Mouse (Mus musculus) kidney, postnatal 36 days (tissue): Measurements from ENCODE around the gene Mypn.

Experiments used
- DNase-seq, 2 experiments: peaks; one replicate each; pipeline ENCODE4 v3.0.0; 2021 to 2022; ENCODE audit warnings: mixed read lengths in 2 of 2

Gene Mypn

DNA sequence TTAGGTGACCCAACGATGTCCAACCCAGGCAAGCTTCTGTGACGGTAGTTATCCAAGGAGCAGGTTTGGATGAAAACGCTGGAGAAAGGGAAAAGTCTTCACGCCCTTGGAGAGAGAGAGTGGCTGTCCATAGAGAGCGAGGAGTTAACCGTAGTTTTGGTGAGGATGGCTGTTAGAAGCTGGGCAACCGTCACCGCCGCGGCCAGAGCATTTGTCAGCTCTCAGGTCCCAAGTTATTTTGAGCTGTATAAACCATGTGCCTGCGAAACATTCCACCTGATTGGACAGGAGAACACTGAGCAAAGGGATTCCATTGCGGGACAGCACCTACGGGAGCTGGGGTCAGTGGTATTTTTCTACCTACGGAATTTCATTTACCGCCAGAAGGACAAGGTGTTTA, at the start of gene Mypn:
TSS of gene Mypn (minus strand) at position 225 of the 400 bp plus-strand sequence.
- no peak for DNase-seq

- DNase-seq, result no peak
Observed at GRCm38 (mm10) chr10:63248421-63248820, 44.7 kb upstream of the Mypn start.

DNA sequence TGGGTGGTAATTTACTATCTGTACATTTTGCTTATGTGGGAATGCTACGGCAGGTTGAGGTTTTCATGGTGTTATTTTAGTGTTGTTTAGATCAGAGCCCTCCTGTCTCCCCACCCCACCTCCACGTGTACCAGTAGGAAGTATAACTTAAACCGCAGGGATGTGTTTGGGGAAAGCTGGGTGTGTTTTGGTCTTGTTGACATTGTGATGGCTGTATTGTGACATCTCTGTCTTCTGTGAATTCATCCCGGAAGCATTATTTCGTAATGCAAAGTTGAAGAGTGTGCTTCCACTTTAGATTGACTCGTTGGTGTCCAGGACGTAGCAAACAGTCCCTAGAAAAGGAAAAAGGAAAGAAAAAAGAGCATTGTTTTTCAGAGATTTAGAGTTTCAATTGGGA, 43.7 kb upstream of the Mypn start:
- no peak for DNase-seq

DNA sequence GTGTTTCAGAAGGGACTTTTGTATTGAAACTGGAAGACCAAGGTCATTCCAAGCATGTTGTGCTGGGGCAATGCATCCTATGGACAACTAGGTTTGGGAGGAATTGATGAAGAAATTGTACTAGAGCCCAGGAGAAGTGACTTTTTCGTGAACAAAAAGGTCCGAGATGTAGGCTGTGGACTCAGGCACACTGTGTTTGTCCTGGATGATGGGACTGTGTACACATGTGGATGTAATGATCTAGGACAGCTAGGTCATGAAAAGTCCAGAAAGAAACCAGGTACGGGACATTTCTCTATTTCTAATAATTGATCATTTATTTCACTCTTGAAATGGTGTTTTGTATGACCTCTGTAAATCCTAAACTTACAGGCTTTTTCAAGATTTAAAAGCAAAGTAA, 42.1 kb upstream of the Mypn start:
- DNase-seq, result no peak

GRCm38 (mm10) chr10:63244746-63245145, 41.0 kb upstream of the Mypn start:
- peak; percentile 30 to 41 for DNase-seq

DNA sequence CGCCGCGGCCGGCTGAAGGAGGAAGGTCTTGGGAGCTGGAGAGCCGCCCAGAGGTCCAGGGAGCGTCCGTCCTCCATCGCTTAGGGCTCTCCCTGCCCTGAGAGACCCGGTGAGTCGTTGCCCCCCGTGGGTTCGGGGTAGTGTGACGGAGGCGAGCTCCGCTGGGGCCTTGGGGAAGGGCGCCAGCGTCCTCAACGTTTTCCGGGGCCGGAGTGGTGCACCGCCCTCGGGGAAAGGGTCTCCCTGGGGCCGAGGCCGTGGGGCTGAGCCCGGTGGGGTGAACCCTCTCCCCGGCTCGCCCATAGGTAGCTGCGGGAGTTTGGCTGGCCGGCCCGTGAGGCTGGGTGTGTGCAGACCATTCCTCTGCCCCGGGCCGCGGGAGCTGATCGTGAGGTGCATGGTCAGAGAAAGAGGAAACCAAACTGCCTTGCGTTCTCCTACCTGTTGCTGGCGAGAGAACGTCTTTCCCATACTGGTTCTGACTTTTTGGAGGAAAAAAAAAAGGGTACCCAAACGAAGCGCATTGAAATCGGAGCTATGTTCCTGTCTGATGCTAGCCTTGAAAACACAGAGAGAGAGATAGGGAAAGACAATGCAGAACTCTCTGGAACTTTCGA, 40.4 kb upstream of the Mypn start:
- DNase-seq, result peak; percentile 34 to 61

DNA sequence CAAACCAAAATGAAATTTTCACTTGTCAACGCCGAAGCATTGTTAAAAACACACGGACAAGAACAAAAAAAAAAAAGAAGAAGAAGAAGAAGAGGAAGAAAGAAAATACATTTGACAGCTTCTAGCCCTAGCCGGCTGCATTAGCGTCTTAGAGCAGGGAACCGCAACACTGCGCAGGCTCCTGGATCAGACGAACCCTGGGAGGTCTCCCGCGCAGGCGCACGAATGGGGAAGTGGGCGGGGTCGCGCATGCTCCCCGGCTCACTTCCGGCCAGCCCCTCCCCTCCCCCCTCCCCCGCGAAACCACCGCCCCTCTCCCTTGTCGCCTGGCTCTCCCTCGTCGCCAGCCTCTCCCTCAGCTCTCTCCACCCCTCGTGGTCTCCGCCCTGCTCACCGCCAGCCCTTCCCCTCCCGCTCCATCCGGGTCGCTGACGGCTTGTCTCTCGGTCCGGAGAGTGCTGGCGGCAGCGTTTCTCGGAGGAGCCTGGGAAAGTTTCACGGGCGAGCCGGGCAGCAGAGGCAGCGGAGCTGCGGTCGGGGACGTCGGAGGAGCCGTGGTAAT, 39.8 kb upstream of the Mypn start, which contains the start of gene Herc4:
TSS of gene Herc4 (plus strand) at position 318 of the 562 bp plus-strand sequence.
- DNase-seq, result peak; percentile 96 to 97

DNA sequence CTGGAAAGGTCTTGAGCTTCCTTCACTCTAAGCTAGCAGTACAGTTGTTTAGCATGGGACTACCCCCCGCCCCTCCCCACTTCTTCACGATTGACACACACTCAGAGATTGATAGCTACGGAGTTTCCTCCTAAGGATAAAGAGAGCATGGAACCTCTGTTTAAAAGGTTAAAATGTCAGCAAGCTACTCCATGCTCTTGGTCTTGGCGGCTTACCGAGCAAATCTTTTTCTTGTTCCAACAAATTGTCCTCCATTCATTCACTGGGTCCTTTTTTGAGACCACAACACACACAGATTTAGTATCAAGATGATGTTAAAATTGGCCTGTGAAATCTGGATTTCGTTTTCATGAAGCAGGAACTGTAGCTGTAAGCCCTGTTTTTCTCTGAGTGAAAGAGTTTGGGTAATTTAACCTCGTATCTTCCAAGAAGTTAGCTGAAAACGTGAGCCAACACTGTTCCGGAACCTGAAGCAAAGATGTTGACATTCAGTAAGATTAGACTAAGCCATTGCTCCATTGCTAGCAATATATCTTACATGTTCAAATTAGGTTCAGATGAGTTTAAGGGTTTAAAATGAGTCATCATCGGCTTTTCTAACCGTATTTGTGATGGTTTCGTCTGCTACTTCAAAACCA, 39.2 kb upstream of the Mypn start:
- no peak for DNase-seq

DNA sequence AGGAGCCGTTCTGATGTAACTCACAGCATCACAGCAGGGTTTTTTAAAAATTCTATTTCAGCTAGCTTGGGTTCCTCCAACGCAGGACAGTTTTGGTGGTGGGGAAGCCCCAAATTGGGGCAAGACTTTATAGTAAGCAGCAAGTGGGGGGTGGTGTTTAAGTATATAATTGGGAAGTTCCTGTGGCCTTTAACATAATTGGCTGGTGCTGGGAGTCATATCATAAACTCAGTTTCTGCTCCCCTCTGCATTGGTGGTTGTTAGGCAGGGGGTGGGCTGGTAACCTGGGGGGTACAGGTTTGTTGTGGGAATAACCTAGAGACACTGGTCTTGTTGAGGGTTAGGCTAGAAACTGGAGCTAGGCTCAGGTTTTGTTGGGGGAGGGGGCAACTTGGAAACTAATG, 37.1 kb upstream of the Mypn start:
- no peak for DNase-seq

DNA sequence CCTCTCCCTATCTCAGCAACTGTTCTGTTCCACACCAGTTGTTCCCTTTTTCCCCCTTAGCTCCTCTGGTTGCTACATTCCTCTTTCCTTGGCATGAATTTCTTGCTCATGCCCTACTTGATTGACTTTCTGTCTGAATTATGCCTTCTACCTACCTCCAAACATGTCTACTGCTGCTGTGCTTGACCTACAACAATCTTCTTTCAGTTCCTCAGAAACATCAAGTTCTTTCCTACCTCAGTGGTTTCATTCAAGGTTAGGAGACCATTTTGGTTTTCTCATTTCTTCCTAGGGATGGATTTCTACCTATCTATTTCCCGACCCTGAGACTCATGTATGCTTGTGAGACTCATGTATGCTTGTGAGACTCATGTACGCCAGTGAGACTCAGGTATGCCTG, 36.1 kb upstream of the Mypn start:
- no peak for DNase-seq

DNA sequence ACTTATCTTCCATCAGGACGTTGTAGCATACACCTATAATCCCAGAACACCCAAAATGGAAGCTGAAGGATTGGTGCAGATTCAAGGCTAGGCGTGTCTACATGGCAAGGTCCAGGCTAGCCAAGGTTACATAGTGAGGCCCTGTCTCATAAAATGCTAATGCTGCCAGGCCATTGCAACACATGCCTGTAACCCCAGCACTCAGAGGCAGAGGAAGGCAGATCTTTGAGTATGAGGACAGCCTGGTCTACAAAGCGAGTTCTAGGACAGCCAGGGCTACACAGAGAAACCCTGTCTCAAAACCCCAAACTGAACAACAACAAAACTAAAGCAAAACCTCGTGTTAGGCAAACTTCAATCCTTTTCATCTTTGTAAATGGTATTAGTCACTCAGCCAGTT, 34.3 kb upstream of the Mypn start:
- no peak for DNase-seq

DNA sequence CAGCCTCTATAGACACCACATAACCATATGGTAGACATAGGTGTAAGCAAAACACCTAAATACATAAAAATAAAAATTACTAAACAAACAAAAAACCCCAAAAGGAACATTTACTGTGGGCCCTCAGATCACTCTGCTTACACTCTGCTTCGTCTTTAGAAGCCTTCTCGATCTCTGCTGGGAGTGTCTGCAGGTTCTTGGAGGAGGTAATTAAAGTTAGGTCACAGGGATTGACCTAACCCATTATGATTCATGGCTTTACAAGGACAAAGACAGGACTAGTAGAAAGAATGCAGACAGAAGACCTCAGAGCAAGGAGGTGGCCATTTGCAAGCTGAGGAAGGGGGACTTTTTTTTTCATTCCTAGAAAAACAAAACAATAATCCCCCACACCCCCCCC, 33.5 kb upstream of the Mypn start:
- no peak for DNase-seq

DNA sequence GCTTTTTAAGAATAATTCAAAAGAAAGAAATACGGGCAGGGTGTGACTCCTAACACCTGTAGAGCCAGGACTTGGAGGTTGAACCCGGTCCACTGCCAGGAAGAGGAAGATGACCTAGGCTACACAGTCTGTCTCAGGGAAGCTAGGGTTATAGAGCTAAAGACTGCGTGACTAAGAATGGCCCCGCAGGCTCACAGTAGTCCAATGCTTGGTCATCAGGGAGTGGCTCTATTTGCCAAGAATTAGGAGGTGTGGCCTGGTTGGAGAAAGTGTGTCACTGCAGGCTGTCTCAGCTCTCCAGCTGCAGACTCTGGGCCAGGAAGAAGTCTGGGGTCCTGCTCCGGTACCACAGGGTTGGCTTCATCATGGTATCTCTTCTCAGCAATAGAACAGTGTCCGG, 32.9 kb upstream of the Mypn start:
- DNase-seq, result no peak

DNA sequence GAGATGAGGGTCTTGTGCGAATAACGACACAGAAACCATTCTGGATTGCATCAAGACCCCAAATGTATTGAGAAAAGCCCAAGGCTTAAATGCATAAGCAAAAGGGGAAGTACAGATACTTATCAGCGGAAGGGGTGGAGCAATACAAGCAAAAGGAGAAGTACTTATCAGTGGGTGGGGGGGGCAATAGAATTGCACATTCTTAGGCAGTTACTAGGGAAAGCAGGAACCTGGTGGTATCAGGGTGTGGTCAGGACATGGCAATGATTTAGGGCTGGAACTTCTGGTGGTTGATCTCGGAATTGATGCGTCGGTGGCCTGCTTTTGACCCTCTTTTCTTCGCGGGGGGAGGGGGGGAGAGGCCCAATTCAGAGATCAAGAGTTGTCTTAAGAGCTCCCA, 32.1 kb upstream of the Mypn start:
- no peak for DNase-seq

DNA sequence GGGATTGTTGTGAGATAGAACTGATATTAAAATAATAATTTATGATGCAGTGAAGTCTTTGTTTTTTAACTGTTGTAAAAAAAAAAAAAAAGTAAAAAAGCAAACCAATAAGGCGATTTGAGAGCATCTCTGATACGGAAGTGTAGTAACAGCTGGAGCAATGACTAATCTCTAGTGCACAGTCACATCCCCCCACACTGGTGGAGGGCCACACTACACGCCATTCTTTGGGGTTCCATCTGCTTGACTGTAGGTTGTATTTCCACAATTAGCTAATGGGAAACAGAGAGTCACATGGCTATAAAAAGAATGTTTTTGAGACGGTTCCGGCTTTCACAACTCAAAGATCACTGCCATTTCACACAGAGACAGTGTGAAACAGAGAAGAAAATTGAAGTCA, 30.4 kb upstream of the Mypn start:
- DNase-seq, result no peak

- DNase-seq, result no peak
Observed at GRCm38 (mm10) chr10:63231630-63232029, 27.9 kb upstream of the Mypn start.

DNA sequence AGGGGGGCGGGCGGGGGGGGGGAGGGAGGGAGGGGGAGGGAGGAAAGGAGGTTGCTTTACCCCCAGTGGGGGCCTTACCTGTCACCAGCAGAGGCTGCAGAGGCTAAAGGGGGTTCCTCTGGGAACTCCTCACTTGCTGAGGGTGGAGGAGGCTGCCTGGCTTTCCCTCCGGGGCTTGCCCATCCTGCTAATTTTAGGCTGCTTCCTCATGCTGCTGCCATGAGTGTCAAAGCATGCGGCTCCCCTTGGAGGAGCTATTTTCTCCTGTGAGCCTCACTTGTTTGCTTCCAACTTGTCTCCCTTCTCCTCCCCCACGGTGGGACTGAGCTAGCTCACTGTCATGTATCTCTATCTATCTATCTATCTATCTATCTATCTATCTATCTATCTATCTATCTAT, 27.1 kb upstream of the Mypn start:
- DNase-seq, result no peak

DNA sequence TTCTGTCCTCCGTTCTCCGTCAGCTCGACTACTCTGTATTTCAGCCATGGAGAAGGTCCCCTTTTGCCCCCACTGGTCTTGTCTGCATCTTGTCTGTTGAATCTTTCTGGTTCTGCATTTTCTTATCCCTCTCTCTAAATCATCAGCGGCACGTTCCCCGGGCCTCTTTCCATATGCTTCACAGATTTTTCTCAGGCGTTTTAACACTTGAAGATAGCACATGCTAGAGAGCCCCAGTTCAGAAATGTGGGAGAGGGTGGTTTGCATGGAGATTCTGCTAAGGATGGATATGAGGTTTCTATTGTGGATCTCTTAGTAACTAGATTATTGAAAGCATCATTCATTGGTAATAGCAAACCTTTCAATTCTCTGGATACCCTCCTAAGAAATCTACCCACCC, 26.5 kb upstream of the Mypn start:
- no peak for DNase-seq

DNA sequence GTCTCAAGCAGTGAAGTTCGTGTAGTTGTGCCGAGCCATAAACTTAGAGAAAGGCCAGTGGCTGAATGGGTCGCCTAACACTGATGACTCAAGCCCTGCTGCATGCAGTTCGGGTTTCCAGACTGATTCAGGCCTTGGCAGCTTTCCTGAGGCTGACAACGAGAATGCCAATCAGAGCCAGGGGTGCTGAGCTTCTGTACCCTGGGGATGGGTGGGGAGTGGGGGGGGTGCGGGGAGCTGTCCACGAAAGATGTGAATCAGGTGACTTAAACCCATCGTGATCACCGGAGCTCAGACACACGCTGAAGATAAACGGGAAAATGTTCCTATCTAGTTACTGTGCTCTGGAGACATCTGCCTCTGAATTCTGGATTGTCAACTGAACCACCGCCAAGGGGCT, 20.6 kb upstream of the Mypn start:
- no peak for DNase-seq

- peak in 1 of 2 experiments; percentile 9 for DNase-seq
Observed at GRCm38 (mm10) chr10:63221081-63221783, 17.5 kb upstream of the Mypn start.

DNA sequence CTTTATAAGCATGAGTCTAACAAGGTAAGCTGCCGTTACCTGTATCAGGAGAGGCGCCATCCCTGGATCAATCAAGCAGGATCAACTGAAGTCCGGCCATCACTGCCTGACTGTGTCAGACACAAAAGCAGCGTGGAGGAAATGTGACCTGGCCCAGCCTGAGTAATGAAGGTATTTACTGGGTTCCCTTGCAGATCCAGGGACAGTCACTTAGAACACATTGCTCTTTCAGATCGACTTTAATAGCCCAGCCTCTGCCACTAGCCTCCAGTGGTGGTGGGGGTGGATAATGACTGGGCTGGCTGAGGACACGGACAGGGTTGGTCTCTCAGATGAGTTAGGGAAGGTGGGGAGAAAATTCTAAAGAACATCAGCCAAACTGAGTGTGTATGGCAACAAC, 5.1 kb upstream of the Mypn start:
- no peak for DNase-seq

- no peak for DNase-seq
Observed at GRCm38 (mm10) chr10:63203002-63203401, 750 bp downstream of the Mypn start.

DNA sequence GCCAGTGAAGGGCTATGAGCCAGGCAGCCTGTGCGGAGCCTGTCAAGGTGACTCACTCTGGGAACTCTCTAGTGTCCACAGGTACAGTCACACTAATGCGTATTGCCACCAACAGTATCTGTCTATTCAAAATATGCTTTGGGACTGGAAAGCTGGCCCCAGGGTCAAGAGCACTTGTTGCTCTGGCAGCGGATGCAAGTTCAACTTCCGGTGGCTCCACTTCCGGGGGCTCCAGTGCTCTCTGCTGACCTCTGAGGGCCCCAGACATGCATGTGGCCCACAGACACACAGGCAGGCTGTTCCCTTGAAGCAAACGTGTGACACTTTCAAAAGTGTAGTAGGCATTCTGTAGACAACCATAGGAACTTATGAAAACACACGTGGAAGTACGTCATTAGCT, 2.2 kb downstream of the Mypn start:
- DNase-seq, result no peak

GRCm38 (mm10) chr10:63199008-63199407, 4.7 kb downstream of the Mypn start:
- DNase-seq, result no peak
